Mouse (Mus musculus) cerebellum, adult 2 months (tissue): ENCODE results near the gene Zfp771.

Experiments used
- CTCF ChIP-seq: fragments of 200-500 bp; IDR thresholded peaks from 2 replicates; pipeline ENCODE4 v1.5.1; 2011; ENCODE audit warnings: low read depth, mild to moderate bottlenecking, control low read depth, low read length, moderate library complexity, borderline replicate concordance; ENCODE audit not compliant: insufficient read depth
- POLR2A ChIP-seq: fragments of 200-500 bp; IDR thresholded peaks from 2 replicates; pipeline ENCODE4 v1.6.1; 2011; ENCODE audit warnings: low read length, control low read depth, borderline replicate concordance; ENCODE audit not compliant: insufficient read depth

DNA sequence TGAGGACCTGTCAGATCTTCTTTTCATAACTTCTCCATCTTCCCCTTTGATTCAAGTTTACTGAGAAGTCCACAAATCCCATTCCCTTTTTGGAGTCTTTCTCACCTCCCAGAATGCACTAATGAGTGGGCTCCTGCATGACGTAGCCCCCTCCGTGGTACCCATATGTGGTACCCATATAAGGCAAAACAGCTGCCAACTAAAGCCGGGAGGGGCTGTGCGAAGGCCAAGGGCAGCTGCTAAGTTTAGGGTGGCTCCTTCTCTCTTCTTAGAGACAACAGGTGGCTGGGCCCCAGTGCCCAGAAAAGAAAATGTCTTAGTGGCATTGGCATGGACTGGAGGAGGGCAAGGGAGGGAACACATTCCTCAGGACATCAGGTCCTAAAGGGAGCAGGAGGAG is 33.8 kb upstream of the Zfp771 start:
- no peak for TF ChIP-seq CTCF
- TF ChIP-seq POLR2A = no peak
